Mouse (Mus musculus) B cell, adult 67 days (primary cell): Measurements from ENCODE around the gene Snph. TPM values are rescaled to one million over a fixed set of nuclear protein-coding genes. Genes with fewer than 3 reads are reported as not detected.

Experiments
- total RNA-seq, 2 experiments: library from RNA; stranded (reverse); gene quantifications; 4 replicates each; pipeline ENCODE4 v1.2.4; 2023

The Snph gene
- under 1 TPM; 0.33 to 0.41 TPM for total RNA-seq

GRCm38 (mm10) chr2:151632159-151632814 lies at the start of gene Snph:
Gene Snph (minus strand): TSS chr2:151632593.

GRCm38 (mm10) chr2:151668433-151668832 lies 36.0 kb upstream of the Snph start, which contains the start of gene Rad21l:
Gene Rad21l (minus strand): TSS chr2:151668533.

GRCm38 (mm10) chr2:151571873-151572700 lies 60.3 kb downstream of the Snph start, which contains the start of gene Sdcbp2:
Gene Sdcbp2 (plus strand): TSS chr2:151572622.

GRCm38 (mm10) chr2:151542323-151543062 lies 89.9 kb downstream of the Snph start, which contains the start of gene Fkbp1a:
Gene Fkbp1a (plus strand): TSS chr2:151542483.

Other genes starting within 250 kb of the Snph start
- not detected for gene 4921509C19Rik, start 156.4 kb downstream of the Snph start, total RNA-seq
- gene Nsfl1c, start 138.4 kb downstream of the Snph start, total RNA-seq, result 100 to 1,000 TPM; 102 to 114 TPM
- gene Fkbp1a, start 90.1 kb downstream of the Snph start, total RNA-seq, result 10 to 100 TPM; 66.5 to 74.4 TPM
- gene Sdcbp2, start 60.0 kb downstream of the Snph start, total RNA-seq, result 1 to 10 TPM; 1.6 to 2.2 TPM
- gene Rad21l, start 35.9 kb upstream of the Snph start, total RNA-seq, result not detected
- gene Tmem74b, start 69.4 kb upstream of the Snph start, total RNA-seq, result not detected
- gene Psmf1, start 111.6 kb upstream of the Snph start, total RNA-seq, result 10 to 100 TPM; 32.4 to 39.5 TPM
- not detected for gene Rspo4, start 210.3 kb upstream of the Snph start, total RNA-seq